8 mouse cellular contexts compared by ENCODE assay signal in genomic region chr4:151934215-151934572, GRCm38 (mm10). TPM values are rescaled to one million over a fixed set of nuclear protein-coding genes. Genes with fewer than 3 reads are reported as not detected.
DNase-seq lines count a peak whose midpoint lies in the region; ATAC-seq and TF ChIP-seq lines count a peak whose summit lies in the region.

No protein-coding gene starts in this region.

- H3K4me1 ChIP-seq in liver, adult 2 months (ENCODE audit: control insufficient read depth, insufficient read depth, low read length), result peaks cover 29% of the 10 kb centered on the region
- H3K4me1 ChIP-seq in liver, embryonic 13.5 days (replicated peaks), result peaks cover 56% of the 10 kb centered on the region
- no peaks in the 10 kb centered on the region for H3K4me1 ChIP-seq in stomach, postnatal 0 days (replicated peaks; ENCODE audit: control insufficient read depth, insufficient read depth)

- peak; percentile 29 for ATAC-seq in granulocyte monocyte progenitor cell, adult 5-6 weeks (replicated peaks; ENCODE audit: poor library complexity, severe bottlenecking)
- ATAC-seq in liver, embryonic 13.5 days (ENCODE audit: low read depth), result peak; percentile 2; the same call in 1 of the 2 replicates
- ATAC-seq in stomach, postnatal 0 days (ENCODE audit: low FRiP score, low TSS enrichment), result no peak

- H3K9me3 ChIP-seq in liver, embryonic 13.5 days (replicated peaks), result no peaks in the 10 kb centered on the region
- no peaks in the 10 kb centered on the region for H3K9me3 ChIP-seq in stomach, postnatal 0 days (ENCODE audit: control insufficient read depth, low read length)

- peak overlapping the region; percentile 96 for H3K4me3 ChIP-seq in liver, adult 2 months (ENCODE audit: insufficient read depth, low read depth, low read length)
- H3K4me3 ChIP-seq in liver, embryonic 13.5 days (replicated peaks), result peak overlapping the region; percentile 100
- peak overlapping the region; percentile 99 for H3K4me3 ChIP-seq in stomach, postnatal 0 days (ENCODE audit: low read depth, low read length)

- TF ChIP-seq EP300 in stomach, postnatal 0 days (optimal IDR thresholded peaks at IDR 0.05), result no peak

- H3K36me3 ChIP-seq in liver, adult 2 months (ENCODE audit: control insufficient read depth, insufficient read depth, low read length), result no peaks in the 10 kb centered on the region
- peaks cover 16% of the 10 kb centered on the region for H3K36me3 ChIP-seq in liver, embryonic 13.5 days
- H3K36me3 ChIP-seq in stomach, postnatal 0 days (ENCODE audit: control insufficient read depth, insufficient read depth, low read length), result no peaks in the 10 kb centered on the region

- under 1% methylated on average over 23 of the region's 23 CpGs for WGBS in liver, adult 2 months
- WGBS in liver, embryonic 13.5 days (ENCODE audit: insufficient replicate concordance), result under 1% methylated on average over 23 of the region's 23 CpGs
- WGBS in stomach, postnatal 0 days, result under 1% methylated on average over 23 of the region's 23 CpGs

- DNase-seq in liver, adult 2 months (ENCODE audit: extremely low read depth, low read depth, low spot score), result no peak
- DNase-seq in liver, result no peak
- DNase-seq in adrenal gland, adult 2 months, result peak; percentile 52
- DNase-seq in liver, embryonic 13.5 days, result no peak
- DNase-seq in stomach, postnatal 0 days (ENCODE audit: low spot score), result no peak
- no peak for DNase-seq in urinary bladder, postnatal 36 days (ENCODE audit: low spot score in 2 of 2)
- DNase-seq in gastrocnemius, adult 8-10 months (ENCODE audit: low spot score in 2 of 2), result no peak

- TF ChIP-seq POLR2A in liver, adult 2 months (IDR thresholded peaks at IDR 0.05; ENCODE audit: extremely low read depth, insufficient read depth, low read length), result no peak

- H3K4me2 ChIP-seq in liver, embryonic 13.5 days, result peak overlapping the region; percentile 86
- peak overlapping the region; percentile 95 for H3K4me2 ChIP-seq in stomach, postnatal 0 days (replicated peaks; ENCODE audit: low read depth)

- peaks cover 40% of the 10 kb centered on the region for H3K79me2 ChIP-seq in liver, adult 2 months (ENCODE audit: control insufficient read depth, insufficient read depth, low read length)

- no peak for TF ChIP-seq CTCF in liver, adult 2 months (IDR thresholded peaks at IDR 0.05; ENCODE audit: low read depth, low read length)
- no peak for TF ChIP-seq CTCF in stomach, postnatal 0 days (IDR thresholded peaks at IDR 0.05; ENCODE audit: low read depth)

- no peaks in the 10 kb centered on the region for H3K27me3 ChIP-seq in liver, adult 2 months (ENCODE audit: control insufficient read depth, insufficient read depth, low read length)
- no peaks in the 10 kb centered on the region for H3K27me3 ChIP-seq in liver, embryonic 13.5 days
- H3K27me3 ChIP-seq in stomach, postnatal 0 days (ENCODE audit: control insufficient read depth, insufficient read depth, low read length), result no peaks in the 10 kb centered on the region

- peak overlapping the region; percentile 93 for H3K9ac ChIP-seq in liver, adult 2 months (ENCODE audit: low read depth, low read length)
- H3K9ac ChIP-seq in liver, embryonic 13.5 days, result peak overlapping the region; percentile 99
- peak overlapping the region; percentile 98 for H3K9ac ChIP-seq in stomach, postnatal 0 days (ENCODE audit: low read length)

- peak overlapping the region; percentile 89 for H3K27ac ChIP-seq in liver, adult 2 months (replicated peaks; ENCODE audit: insufficient read depth, low read depth, low read length)
- peak overlapping the region; percentile 83 for H3K27ac ChIP-seq in liver, embryonic 13.5 days
- H3K27ac ChIP-seq in stomach, postnatal 0 days (replicated peaks), result peak overlapping the region; percentile 75

RNA-seq across cellular contexts. Expression of gene Dnajc11, which starts 0.7 kb away (rescaled TPM):
- 23.9 and 27.4 TPM in 2 replicates for total RNA-seq in liver, adult 2 months (2014; rRNA removed)
- polyA plus RNA-seq in liver, adult 2 months (2012; rRNA removed), result 47.9 and 52.6 TPM in 2 replicates
- 100 to 1,000 TPM in 1 of 2 experiments, 10 to 100 TPM in 1; 97.7 to 103 TPM for total RNA-seq in adrenal gland, adult 2 months (2021)
- 84.5 and 107 TPM in 2 replicates for polyA plus RNA-seq in adrenal gland, adult 2 months (2012; rRNA removed)
- 73.5 and 77.5 TPM in 2 replicates for total RNA-seq in granulocyte monocyte progenitor cell, adult 5-6 weeks (2014; fragmentation: Nextera tagmentation)
- 57.8 and 71.2 TPM in 2 replicates for total RNA-seq in granulocyte monocyte progenitor cell, adult 5-6 weeks (2017)
- 58.3 and 66.6 TPM in 2 replicates for polyA plus RNA-seq in liver, embryonic 13.5 days (2015; fragmentation: Nextera tagmentation; extraction: Ambion mirVana)
- 33.0 and 34.5 TPM in 2 replicates for polyA plus RNA-seq in stomach, postnatal 0 days (2015; fragmentation: Nextera tagmentation; extraction: Ambion mirVana)
- total RNA-seq in gastrocnemius, adult 8-10 months (2022), result 10 to 100 TPM; 38.7 to 58.6 (median 46.5) TPM

RNA-seq across cellular contexts. Expression of gene Thap3, which starts 54.6 kb away (rescaled TPM):
- total RNA-seq in liver, adult 2 months (2014; rRNA removed), result 7.9 and 8.0 TPM in 2 replicates
- 20.8 and 24.1 TPM in 2 replicates for polyA plus RNA-seq in liver, adult 2 months (2012; rRNA removed)
- 10 to 100 TPM; 13.8 to 24.1 TPM for total RNA-seq in adrenal gland, adult 2 months (2021)
- 64.6 and 88.7 TPM in 2 replicates for polyA plus RNA-seq in adrenal gland, adult 2 months (2012; rRNA removed)
- total RNA-seq in granulocyte monocyte progenitor cell, adult 5-6 weeks (2014; fragmentation: Nextera tagmentation), result 10.4 and 14.0 TPM in 2 replicates
- total RNA-seq in granulocyte monocyte progenitor cell, adult 5-6 weeks (2017), result 4.9 and 10.8 TPM in 2 replicates
- 7.8 and 8.1 TPM in 2 replicates for polyA plus RNA-seq in liver, embryonic 13.5 days (2015; fragmentation: Nextera tagmentation; extraction: Ambion mirVana)
- 22.2 and 23.5 TPM in 2 replicates for polyA plus RNA-seq in stomach, postnatal 0 days (2015; fragmentation: Nextera tagmentation; extraction: Ambion mirVana)
- 10 to 100 TPM; 30.4 to 33.6 (median 32.1) TPM for total RNA-seq in gastrocnemius, adult 8-10 months (2022)
